Mouse (Mus musculus) heart, postnatal 10 days (tissue): ENCODE measurements around the gene Stk11ip. TPM values are rescaled to one million over a fixed set of nuclear protein-coding genes. Genes with fewer than 3 reads are reported as not detected.

Source experiments
- DNase-seq, 2 experiments: peaks; one replicate each; pipeline ENCODE4 v3.0.0; 2021
- intact Hi-C: fragments of 180-260 bp; cut with DNase I; formaldehyde crosslinking; loops from one replicate; pipeline ENCODE4 v1.15.1; 2025
- total RNA-seq, 2 experiments: library from RNA; stranded (reverse); gene quantifications; 2 replicates each; pipeline ENCODE4 v1.2.3; 2021

Gene Stk11ip
- total RNA-seq, 2 experiments from 2014 or later, result 12.7 to 13.9 TPM

GRCm38 (mm10) chr1:75560206-75560913 is 39.0 kb downstream of the Stk11ip start:
- intact Hi-C loops, result no loop called here
- DNase-seq, result no peak

GRCm38 (mm10) chr1:75561221-75561897 is 40.0 kb downstream of the Stk11ip start:
- intact Hi-C loops, result no loop called here
- DNase-seq, result peak in 1 of 2 experiments; percentile 44

- DNase-seq, result no peak
- intact Hi-C loops, result no loop called here
Measured at GRCm38 (mm10) chr1:75561898-75562238, 40.5 kb downstream of the Stk11ip start.

GRCm38 (mm10) chr1:75564102-75564501 is 42.8 kb downstream of the Stk11ip start:
- no peak for DNase-seq
- intact Hi-C loops, result no loop called here

- DNase-seq, result peak in 1 of 2 experiments; percentile 3
- intact Hi-C loops, result no loop called here
Measured at GRCm38 (mm10) chr1:75564916-75565315, 43.6 kb downstream of the Stk11ip start.

GRCm38 (mm10) chr1:75565616-75566015 is 44.3 kb downstream of the Stk11ip start:
- intact Hi-C loops, result no loop called here
- peak; percentile 49 to 63 for DNase-seq

GRCm38 (mm10) chr1:75570403-75570802 is 49.1 kb downstream of the Stk11ip start:
- intact Hi-C loops, result loop anchor here (2.0 kb wide), 1 partner anchor 26 kb away; no protein-coding TSS in a partner anchor
- peak; percentile 51 to 60 for DNase-seq

GRCm38 (mm10) chr1:75572776-75573175 is 51.4 kb downstream of the Stk11ip start:
- no peak for DNase-seq
- intact Hi-C loops, result no loop called here

- no peak for DNase-seq
- intact Hi-C loops, result no loop called here
Measured at GRCm38 (mm10) chr1:75573715-75574114, 52.4 kb downstream of the Stk11ip start.

GRCm38 (mm10) chr1:75574476-75575310 is 53.4 kb downstream of the Stk11ip start:
- intact Hi-C loops, result no loop called here
- no peak for DNase-seq

- intact Hi-C loops, result no loop called here
Measured at GRCm38 (mm10) chr1:75581936-75582624, 60.8 kb downstream of the Stk11ip start.

GRCm38 (mm10) chr1:75582625-75582956 is 61.3 kb downstream of the Stk11ip start:
- DNase-seq, result no peak
- intact Hi-C loops, result no loop called here

More at GRCm38 (mm10) chr1:75581936-75582624, 60.8 kb downstream of the Stk11ip start:
- DNase-seq, result peak; percentile 54 to 55

GRCm38 (mm10) chr1:75583034-75583433 is 61.7 kb downstream of the Stk11ip start:
- intact Hi-C loops, result no loop called here
- no peak for DNase-seq

GRCm38 (mm10) chr1:75586791-75587190 is 65.5 kb downstream of the Stk11ip start:
- intact Hi-C loops, result no loop called here
- peak; percentile 53 to 57 for DNase-seq

Other genes starting within 250 kb of the Stk11ip start
- gene Resp18, start 243.1 kb upstream of the Stk11ip start, total RNA-seq, result not detected
- 10 to 100 TPM; 92.2 to 92.7 TPM for gene Dnpep, start 203.5 kb upstream of the Stk11ip start, total RNA-seq
- 100 to 1,000 TPM; 909 to 916 TPM for gene Des, start 161.2 kb upstream of the Stk11ip start, total RNA-seq
- gene Speg, start 146.2 kb upstream of the Stk11ip start, total RNA-seq, result 100 to 1,000 TPM; 104 to 112 TPM
- 10 to 100 TPM; 39.7 to 40.1 TPM for gene Gmppa, start 85.6 kb upstream of the Stk11ip start, total RNA-seq
- not detected for gene Asic4, start 71.1 kb upstream of the Stk11ip start, total RNA-seq
- 10 to 100 TPM; 38.6 to 39.5 TPM for gene Chpf, start 42.2 kb upstream of the Stk11ip start, total RNA-seq
- under 1 TPM; 0.38 to 0.52 TPM for gene Tmem198, start 42.0 kb upstream of the Stk11ip start, total RNA-seq
- gene Obsl1, start 15.1 kb upstream of the Stk11ip start, total RNA-seq, result 100 to 1,000 TPM; 171 to 173 TPM
- gene Inha, start 14.5 kb upstream of the Stk11ip start, total RNA-seq, result 1 to 10 TPM; 5.1 to 8.5 TPM
- gene Slc4a3, start 24.7 kb downstream of the Stk11ip start, total RNA-seq, result 100 to 1,000 TPM; 128 to 149 TPM